ENCODE assay signal across 9 mouse cellular contexts in genomic region chr9:111918275-111918940, GRCm38 (mm10).
DNase-seq lines count a peak whose midpoint lies in the region; ATAC-seq lines count a peak whose summit lies in the region.
"Had no signal": no experiment of that assay in that cellular context is flagged by ENCODE, and none has a peak within 500 bp of the region (broad histone marks: within the 10 kb centered on the region; RNA-seq: fewer than 3 reads in every experiment).

No protein-coding gene starts in this region.

- no peaks in the 10 kb centered on the region for H3K36me3 ChIP-seq in lung, embryonic 16.5 days (ENCODE audit: control insufficient read depth, insufficient read depth, low read length)
- H3K36me3 ChIP-seq: heart, embryonic 13.5 days had no signal

- H3K4me3 ChIP-seq in lung, embryonic 16.5 days (ENCODE audit: low read length): no peak overlapping the region
- H3K4me3 ChIP-seq: heart, embryonic 13.5 days had no signal

- H3K9me3 ChIP-seq in lung, embryonic 16.5 days (ENCODE audit: control insufficient read depth, low read length): no peaks in the 10 kb centered on the region
- H3K9me3 ChIP-seq: heart, embryonic 13.5 days had no signal

- no peaks in the 10 kb centered on the region for H3K27me3 ChIP-seq in lung, embryonic 16.5 days (ENCODE audit: control insufficient read depth, insufficient read depth, low read depth, low read length)
- H3K27me3 ChIP-seq: heart, embryonic 13.5 days had no signal

- peak; percentile 80 for DNase-seq in MN1 (ENCODE audit: low spot score)
- peak; percentile 60 for DNase-seq in brain, embryonic 18.5 days (ENCODE audit: low read depth, low spot score)
- DNase-seq in fibroblast of lung, adult 2 months (ENCODE audit: low read depth): peak; percentile 24
- peak; percentile 63 to 86 for DNase-seq in layer of hippocampus, adult 18-20 months (ENCODE audit: low spot score in 2 of 2)
- peak; percentile 91 for DNase-seq in retina, embryonic 14.5 days (ENCODE audit: low spot score)
- DNase-seq in urinary bladder, postnatal 14 days (ENCODE audit: low spot score): peak; percentile 72

- ATAC-seq in hematopoietic stem cell, adult 5-6 weeks (replicated peaks in 1 of 2; ENCODE audit: insufficient read depth in 1 of 2, low FRiP score in 2 of 2, low TSS enrichment in 1 of 2, low read depth in 1 of 2, poor library complexity in 2 of 2, severe bottlenecking in 2 of 2): peak; percentile 68 to 69; a peak in 3 of 4 replicates
- peak; percentile 43; the same call in 1 of the 2 replicates for ATAC-seq in lung, embryonic 16.5 days (ENCODE audit: low read depth)

- no peaks in the 10 kb centered on the region for H3K4me1 ChIP-seq in lung, embryonic 16.5 days (replicated peaks; ENCODE audit: control insufficient read depth, insufficient read depth, low read length)

- WGBS in lung, embryonic 16.5 days: 15% methylated on average over 16 of the region's 16 CpGs

- H3K4me2 ChIP-seq in lung, embryonic 16.5 days (ENCODE audit: low read depth, low read length): no peak overlapping the region
- H3K4me2 ChIP-seq: heart, embryonic 13.5 days had no signal

- H3K9ac ChIP-seq in lung, embryonic 16.5 days (ENCODE audit: low read length): no peak overlapping the region
- H3K9ac ChIP-seq: heart, embryonic 13.5 days had no signal

- H3K27ac ChIP-seq in lung, embryonic 16.5 days (ENCODE audit: low read length): no peak overlapping the region
- H3K27ac ChIP-seq: heart, embryonic 13.5 days had no signal

Comparison
In these comparisons a context has a peak if more than half of its experiments do, and no peak if none do; other contexts are left out.
1. DNase-seq: peak in every context shown above with its lines; median percentile 91 in retina, embryonic 14.5 days; 80 in MN1; 74 in layer of hippocampus, adult 18-20 months; 72 in urinary bladder, postnatal 14 days; 60 in brain, embryonic 18.5 days; 24 in fibroblast of lung, adult 2 months.